Mouse (Mus musculus) forebrain, embryonic 13.5 days (tissue): ENCODE data around the gene Pfkm. TPM values are rescaled to one million over a fixed set of nuclear protein-coding genes. Genes with fewer than 3 reads are reported as not detected.

Experiments
- ATAC-seq: fragments of 200-750 bp; cut with Nextera tagmentation; 2 replicates; pipeline ENCODE4 v1.8.0; 2017
- H3K27ac ChIP-seq: fragments of 300-500 bp; sonication (generic); 2 replicates; pipeline ENCODE4 v1.5.1; 2015; ENCODE audit warnings: inconsistent platforms, mild to moderate bottlenecking, moderate library complexity
- H3K27me3 ChIP-seq: fragments of 300-500 bp; sonication (generic); 2 replicates; pipeline ENCODE4 v1.6.1; 2015; ENCODE audit warnings: mild to moderate bottlenecking, inconsistent platforms
- H3K36me3 ChIP-seq: fragments of 300-500 bp; sonication (generic); 2 replicates; pipeline ENCODE4 v1.6.1; 2015; ENCODE audit warnings: mild to moderate bottlenecking, inconsistent platforms; ENCODE audit not compliant: poor library complexity, severe bottlenecking
- H3K4me1 ChIP-seq: fragments of 300-500 bp; sonication (generic); 2 replicates; pipeline ENCODE4 v1.6.1; 2015; ENCODE audit warnings: inconsistent platforms
- H3K4me2 ChIP-seq: fragments of 300-500 bp; sonication (generic); 2 replicates; pipeline ENCODE4 v1.6.1; 2015; ENCODE audit warnings: inconsistent platforms, mild to moderate bottlenecking, moderate library complexity
- H3K4me3 ChIP-seq: fragments of 300-500 bp; sonication (generic); 2 replicates; pipeline ENCODE4 v1.5.1; 2015; ENCODE audit warnings: mild to moderate bottlenecking, inconsistent platforms
- H3K9ac ChIP-seq: fragments of 300-500 bp; sonication (generic); 2 replicates; pipeline ENCODE4 v1.6.1; 2015; ENCODE audit warnings: mild to moderate bottlenecking, inconsistent platforms
- H3K9me3 ChIP-seq: fragments of 300-500 bp; sonication (generic); replicated peaks from 2 replicates; pipeline ENCODE4 v1.6.1; 2016; ENCODE audit warnings: inconsistent platforms
- WGBS: fragments of 180-500 bp; shearing (Covaris S2); methylation state at CpG from one replicate; pipeline ENCODE4 v1.1.7; 2015; 5-methylcytosine and 5-hydroxymethylcytosine counted together
- polyA plus RNA-seq: library from polyadenylated mRNA; unstranded; fragments of >200 nt; fragmentation: Nextera tagmentation; extraction: Ambion mirVana; gene quantifications from 2 replicates; pipeline ENCODE4 v1.2.1, GENCODE M21; 2015

Gene Pfkm
- polyA plus RNA-seq, 1 experiment from 2014 or later = 57.7 TPM

- Histone ChIP-seq H3K4me1 (peaks cover 37% of the 10 kb centered on the region), H3K4me3 (peak within 1 kb of the TSS; percentile 57), H3K27me3 (peaks cover 41% of the 10 kb centered on the region), H3K9me3 (no peaks in the 10 kb centered on the region), H3K9ac (peak within 1 kb of the TSS; percentile 70), H3K27ac (peak within 1 kb of the TSS; percentile 95), H3K36me3 (no peaks in the 10 kb centered on the region), H3K4me2 (peak within 1 kb of the TSS; percentile 86)
- peak; percentile 77 for ATAC-seq
- 1% methylated on average over 17 of the region's 18 CpGs for WGBS
Observed at GRCm38 (mm10) chr15:98166963-98167644, 74.7 kb downstream of the Pfkm start, which contains the start of gene Ccdc184. Gene Ccdc184, plus strand, starts transcription at chr15:98167158.

GRCm38 (mm10) chr15:98167645-98168621 is 75.5 kb downstream of the Pfkm start:
- Histone ChIP-seq H3K4me2 (peak overlapping the region; percentile 86), H3K27ac (peak overlapping the region; percentile 95), H3K9ac (peak overlapping the region; percentile 70), H3K27me3 (peaks cover 46% of the 10 kb centered on the region), H3K9me3 (no peaks in the 10 kb centered on the region), H3K4me1 (peaks cover 37% of the 10 kb centered on the region), H3K4me3 (peak overlapping the region; percentile 57), H3K36me3 (no peaks in the 10 kb centered on the region)
- peak; percentile 97 for ATAC-seq
- WGBS = under 1% methylated on average over 69 of the region's 69 CpGs

GRCm38 (mm10) chr15:98168622-98169004 is 76.2 kb downstream of the Pfkm start:
- H3K27me3 ChIP-seq = peaks cover 48% of the 10 kb centered on the region
- no peak for ATAC-seq
- H3K36me3 ChIP-seq = no peaks in the 10 kb centered on the region
- H3K9me3 ChIP-seq = no peaks in the 10 kb centered on the region
- peaks cover 37% of the 10 kb centered on the region for H3K4me1 ChIP-seq
- H3K4me2 ChIP-seq = peak overlapping the region; percentile 86
- peak overlapping the region; percentile 57 for H3K4me3 ChIP-seq
- peak overlapping the region; percentile 70 for H3K9ac ChIP-seq
- WGBS = 4% methylated on average over 19 of the region's 19 CpGs
- no peak overlapping the region for H3K27ac ChIP-seq

- WGBS = 35% methylated on average over 7 of the region's 7 CpGs
- H3K36me3 ChIP-seq = no peaks in the 10 kb centered on the region
- H3K4me1 ChIP-seq = peaks cover 40% of the 10 kb centered on the region
- peak overlapping the region; percentile 48 for H3K9ac ChIP-seq
- no peaks in the 10 kb centered on the region for H3K9me3 ChIP-seq
- ATAC-seq = no peak
- H3K4me2 ChIP-seq = peak overlapping the region; percentile 86
- H3K27me3 ChIP-seq = peaks cover 54% of the 10 kb centered on the region
- peak overlapping the region; percentile 57 for H3K4me3 ChIP-seq
- no peak overlapping the region for H3K27ac ChIP-seq
Observed at GRCm38 (mm10) chr15:98170365-98170764, 78.0 kb downstream of the Pfkm start.

GRCm38 (mm10) chr15:98170917-98171316 is 78.5 kb downstream of the Pfkm start:
- Histone ChIP-seq H3K27me3 (peaks cover 52% of the 10 kb centered on the region), H3K4me3 (no peak overlapping the region), H3K9ac (no peak overlapping the region), H3K36me3 (no peaks in the 10 kb centered on the region), H3K9me3 (no peaks in the 10 kb centered on the region), H3K4me1 (peaks cover 40% of the 10 kb centered on the region), H3K27ac (no peak overlapping the region), H3K4me2 (peak overlapping the region; percentile 86)
- WGBS = 76% methylated on average over 9 of the region's 9 CpGs
- no peak for ATAC-seq

- Histone ChIP-seq H3K9me3 (no peaks in the 10 kb centered on the region), H3K27ac (no peak overlapping the region), H3K4me1 (peaks cover 31% of the 10 kb centered on the region), H3K4me3 (no peak overlapping the region), H3K36me3 (no peaks in the 10 kb centered on the region), H3K4me2 (no peak overlapping the region), H3K9ac (no peak overlapping the region), H3K27me3 (peaks cover 57% of the 10 kb centered on the region)
- no peak for ATAC-seq
- 67% methylated on average over 5 of the region's 5 CpGs for WGBS
Observed at GRCm38 (mm10) chr15:98172113-98172512, 79.7 kb downstream of the Pfkm start.

- no peaks in the 10 kb centered on the region for H3K9me3 ChIP-seq
- H3K4me3 ChIP-seq = no peak overlapping the region
- H3K36me3 ChIP-seq = no peaks in the 10 kb centered on the region
- 21% methylated on average over 8 of the region's 8 CpGs for WGBS
- H3K9ac ChIP-seq = no peak overlapping the region
- ATAC-seq = no peak
- H3K27me3 ChIP-seq = peaks cover 56% of the 10 kb centered on the region
- peaks cover 20% of the 10 kb centered on the region for H3K4me1 ChIP-seq
- 0 out of 2 replicates have a peak overlapping the region, but pooled peaks have one; percentile 1 for H3K4me2 ChIP-seq
- H3K27ac ChIP-seq = no peak overlapping the region
Observed at GRCm38 (mm10) chr15:98173821-98174220, 81.4 kb downstream of the Pfkm start.

GRCm38 (mm10) chr15:98177320-98177719 is 84.9 kb downstream of the Pfkm start:
- H3K4me1 ChIP-seq = peaks cover 9% of the 10 kb centered on the region
- WGBS = 80% methylated on average over 3 of the region's 3 CpGs
- H3K9me3 ChIP-seq = no peaks in the 10 kb centered on the region
- no peak overlapping the region for H3K4me3 ChIP-seq
- H3K4me2 ChIP-seq = no peak overlapping the region
- no peak overlapping the region for H3K9ac ChIP-seq
- no peak overlapping the region for H3K27ac ChIP-seq
- H3K36me3 ChIP-seq = no peaks in the 10 kb centered on the region
- peaks cover 37% of the 10 kb centered on the region for H3K27me3 ChIP-seq
- ATAC-seq = no peak

- no peaks in the 10 kb centered on the region for H3K36me3 ChIP-seq
- H3K9me3 ChIP-seq = no peaks in the 10 kb centered on the region
- peak overlapping the region; percentile 76 for H3K4me2 ChIP-seq
- 4% methylated on average over 26 of the region's 26 CpGs for WGBS
- H3K27me3 ChIP-seq = peaks cover 25% of the 10 kb centered on the region
- peaks cover 5% of the 10 kb centered on the region for H3K4me1 ChIP-seq
- peak overlapping the region; percentile 61 for H3K9ac ChIP-seq
- H3K27ac ChIP-seq = peak overlapping the region; percentile 11; the same call in 1 of the 2 replicates
- peak overlapping the region; percentile 54 for H3K4me3 ChIP-seq
- no peak for ATAC-seq
Observed at GRCm38 (mm10) chr15:98180567-98181131, 88.3 kb downstream of the Pfkm start.

- peak overlapping the region; percentile 76 for H3K4me2 ChIP-seq
- H3K9ac ChIP-seq = peak overlapping the region; percentile 61
- H3K36me3 ChIP-seq = no peaks in the 10 kb centered on the region
- 1% methylated on average over 30 of the region's 30 CpGs for WGBS
- H3K4me1 ChIP-seq = peaks cover 5% of the 10 kb centered on the region
- peak overlapping the region; percentile 11; the same call in 1 of the 2 replicates for H3K27ac ChIP-seq
- peak overlapping the region; percentile 54 for H3K4me3 ChIP-seq
- no peaks in the 10 kb centered on the region for H3K9me3 ChIP-seq
- peak; percentile 98 for ATAC-seq
- H3K27me3 ChIP-seq = peaks cover 25% of the 10 kb centered on the region
Observed at GRCm38 (mm10) chr15:98181132-98181711, 88.8 kb downstream of the Pfkm start.
